ENCODE assay signal across 8 mouse cellular contexts in genomic region chr11:119048133-119048510, GRCm38 (mm10). TPM values are rescaled to one million over a fixed set of nuclear protein-coding genes. Genes with fewer than 3 reads are reported as not detected.
DNase-seq lines count a peak whose midpoint lies in the region; ATAC-seq and TF ChIP-seq lines count a peak whose summit lies in the region.

No protein-coding gene starts in this region.

- H3K4me2 ChIP-seq in lung, embryonic 14.5 days, result no peak overlapping the region; the same call in 1 of the 2 replicates
- H3K4me2 ChIP-seq in hindbrain, embryonic 15.5 days, result peak overlapping the region; percentile 67; the same call in 1 of the 2 replicates

- no peak overlapping the region for H3K27ac ChIP-seq in lung, embryonic 14.5 days (ENCODE audit: low read depth)
- H3K27ac ChIP-seq in embryonic facial prominence, embryonic 10.5 days (replicated peaks), result no peak overlapping the region; the same call in 1 of the 2 replicates
- no peak overlapping the region for H3K27ac ChIP-seq in hindbrain, embryonic 15.5 days (replicated peaks)

- TF ChIP-seq CTCF in lung, embryonic 14.5 days (IDR thresholded peaks at IDR 0.05; ENCODE audit: low read depth), result no peak

- 2% methylated on average over 13 of the region's 13 CpGs for whole genome bisulfite sequencing in lung, embryonic 14.5 days
- under 1% methylated on average over 13 of the region's 13 CpGs for WGBS in embryonic facial prominence, embryonic 10.5 days
- 0% methylated on average over 13 of the region's 13 CpGs for WGBS in hindbrain, embryonic 15.5 days

- no peaks in the 10 kb centered on the region for H3K36me3 ChIP-seq in lung, embryonic 14.5 days (ENCODE audit: insufficient read depth)
- H3K36me3 ChIP-seq in embryonic facial prominence, embryonic 10.5 days (replicated peaks), result no peaks in the 10 kb centered on the region
- H3K36me3 ChIP-seq in hindbrain, embryonic 15.5 days, result no peaks in the 10 kb centered on the region

- no peaks in the 10 kb centered on the region for H3K9me3 ChIP-seq in lung, embryonic 14.5 days (ENCODE audit: low read depth, low read length)
- no peaks in the 10 kb centered on the region for H3K9me3 ChIP-seq in embryonic facial prominence, embryonic 10.5 days
- no peaks in the 10 kb centered on the region for H3K9me3 ChIP-seq in hindbrain, embryonic 15.5 days

- H3K4me3 ChIP-seq in lung, embryonic 14.5 days (ENCODE audit: low read depth, low read length), result 0 out of 2 replicates have a peak overlapping the region, but pooled peaks have one; percentile 25
- H3K4me3 ChIP-seq in embryonic facial prominence, embryonic 10.5 days, result peak overlapping the region; percentile 54; the same call in 1 of the 2 replicates
- H3K4me3 ChIP-seq in hindbrain, embryonic 15.5 days, result 0 out of 2 replicates have a peak overlapping the region, but pooled peaks have one; percentile 3

- no peak overlapping the region for H3K9ac ChIP-seq in lung, embryonic 14.5 days
- no peak overlapping the region; the same call in 1 of the 2 replicates for H3K9ac ChIP-seq in hindbrain, embryonic 15.5 days

- no peak for DNase-seq in lung, embryonic 14.5 days
- DNase-seq in lung, postnatal 14 days, result no peak
- DNase-seq in embryonic facial prominence, embryonic 10.5 days (ENCODE audit: low spot score), result peak; percentile 54
- DNase-seq in naive thymus-derived CD4-positive, alpha-beta T cell, adult 2 months (ENCODE audit: low read depth), result peak; percentile 57
- DNase-seq in spleen, adult 18-20 months, result no peak
- no peak for DNase-seq in urinary bladder, adult 18-20 months (ENCODE audit: low spot score in 2 of 2)
- no peak for DNase-seq in spleen, postnatal 10 days (ENCODE audit: low spot score in 2 of 2)

- peaks cover 97% of the 10 kb centered on the region for H3K27me3 ChIP-seq in lung, embryonic 14.5 days (ENCODE audit: insufficient read depth, low read length)
- H3K27me3 ChIP-seq in embryonic facial prominence, embryonic 10.5 days (replicated peaks; ENCODE audit: low read depth, poor library complexity, severe bottlenecking), result peaks cover 100% of the 10 kb centered on the region
- peaks cover 82% of the 10 kb centered on the region for H3K27me3 ChIP-seq in hindbrain, embryonic 15.5 days

- peaks cover 18% of the 10 kb centered on the region for H3K4me1 ChIP-seq in lung, embryonic 14.5 days (ENCODE audit: insufficient read depth)
- peaks cover 67% of the 10 kb centered on the region for H3K4me1 ChIP-seq in embryonic facial prominence, embryonic 10.5 days
- H3K4me1 ChIP-seq in hindbrain, embryonic 15.5 days (replicated peaks), result peaks cover 49% of the 10 kb centered on the region

- no peak for ATAC-seq in lung, embryonic 14.5 days (ENCODE audit: insufficient read depth)
- ATAC-seq in hindbrain, embryonic 15.5 days (ENCODE audit: low FRiP score, low read depth), result no peak

RNA-seq across cellular contexts. Expression of gene Cbx8, which starts 7.4 kb away (rescaled TPM):
- polyA plus RNA-seq in lung, embryonic 14.5 days (2014; fragmentation: Nextera tagmentation; extraction: Ambion mirVana), result 8.5 and 8.8 TPM in 2 replicates
- 11.6 and 12.4 TPM in 2 replicates for polyA plus RNA-seq in embryonic facial prominence, embryonic 10.5 days (2016; fragmentation: Nextera tagmentation; extraction: Ambion mirVana)
- 8.6 and 10.0 TPM in 2 replicates for polyA plus RNA-seq in hindbrain, embryonic 15.5 days (2015; fragmentation: Nextera tagmentation; extraction: Ambion mirVana)

RNA-seq across cellular contexts. Expression of gene Cbx2, which starts 25.4 kb away (rescaled TPM):
- 35.6 and 43.4 TPM in 2 replicates for polyA plus RNA-seq in lung, embryonic 14.5 days (2014; fragmentation: Nextera tagmentation; extraction: Ambion mirVana)
- 150 and 152 TPM in 2 replicates for polyA plus RNA-seq in embryonic facial prominence, embryonic 10.5 days (2016; fragmentation: Nextera tagmentation; extraction: Ambion mirVana)
- polyA plus RNA-seq in hindbrain, embryonic 15.5 days (2015; fragmentation: Nextera tagmentation; extraction: Ambion mirVana), result 15.3 and 17.1 TPM in 2 replicates

RNA-seq across cellular contexts. Expression of gene Cbx4, which starts 37.9 kb away (rescaled TPM):
- 13.1 and 13.8 TPM in 2 replicates for polyA plus RNA-seq in lung, embryonic 14.5 days (2014; fragmentation: Nextera tagmentation; extraction: Ambion mirVana)
- 4.7 and 5.2 TPM in 2 replicates for polyA plus RNA-seq in embryonic facial prominence, embryonic 10.5 days (2016; fragmentation: Nextera tagmentation; extraction: Ambion mirVana)
- 21.9 and 23.2 TPM in 2 replicates for polyA plus RNA-seq in hindbrain, embryonic 15.5 days (2015; fragmentation: Nextera tagmentation; extraction: Ambion mirVana)

Comparison
In these comparisons a context has a peak if more than half of its experiments do, and no peak if none do; other contexts are left out.
1. DNase-seq: peak in embryonic facial prominence, embryonic 10.5 days (single experiment) and naive thymus-derived CD4-positive, alpha-beta T cell, adult 2 months (single experiment); none in lung, embryonic 14.5 days (single experiment), lung, postnatal 14 days (single experiment), spleen, adult 18-20 months (0 of 2), urinary bladder, adult 18-20 months (0 of 2) and spleen, postnatal 10 days (0 of 2).
2. H3K4me3 ChIP-seq: peak in every context shown above with its lines; median percentile 54 in embryonic facial prominence, embryonic 10.5 days; 25 in lung, embryonic 14.5 days; 3 in hindbrain, embryonic 15.5 days.